Mouse (Mus musculus) liver, adult 2 months (tissue): Measurements from ENCODE around the gene U2surp. TPM values are rescaled to one million over a fixed set of nuclear protein-coding genes. Genes with fewer than 3 reads are reported as not detected.

ENCODE experiments used
- DNase-seq: peaks from one replicate; pipeline ENCODE4 v3.0.0-alpha.2; 2011; ENCODE audit warnings: low read depth, low spot score; ENCODE audit errors: extremely low read depth
- H3K27ac ChIP-seq: fragments of 200-500 bp; replicated peaks from 2 replicates; pipeline ENCODE4 v1.5.1; 2012; ENCODE audit warnings: low read depth, mild to moderate bottlenecking, control low read depth, inconsistent platforms, low read length; ENCODE audit not compliant: insufficient read depth
- H3K27me3 ChIP-seq: fragments of 200-500 bp; 2 replicates; pipeline ENCODE4 v1.6.1; 2012; ENCODE audit warnings: mild to moderate bottlenecking, moderate library complexity, low read length, inconsistent platforms; ENCODE audit not compliant: control insufficient read depth, insufficient read depth
- H3K36me3 ChIP-seq: fragments of 200-500 bp; 2 replicates; pipeline ENCODE4 v1.6.1; 2012; ENCODE audit warnings: low read length, inconsistent platforms; ENCODE audit not compliant: control insufficient read depth, insufficient read depth
- H3K4me1 ChIP-seq: fragments of 200-500 bp; 2 replicates; pipeline ENCODE4 v1.6.1; 2011; ENCODE audit warnings: low read length; ENCODE audit not compliant: control insufficient read depth, insufficient read depth
- H3K4me3 ChIP-seq: fragments of 200-500 bp; 2 replicates; pipeline ENCODE4 v1.5.1; 2011; ENCODE audit warnings: low read depth, mild to moderate bottlenecking, control low read depth, low read length, moderate library complexity; ENCODE audit not compliant: insufficient read depth
- H3K79me2 ChIP-seq: fragments of 200-500 bp; 2 replicates; pipeline ENCODE4 v1.6.1; 2012; ENCODE audit warnings: inconsistent platforms, mild to moderate bottlenecking, low read length, moderate library complexity; ENCODE audit not compliant: control insufficient read depth, insufficient read depth
- H3K9ac ChIP-seq: fragments of 200-500 bp; 2 replicates; pipeline ENCODE4 v1.6.1; 2012; ENCODE audit warnings: low read depth, mild to moderate bottlenecking, control low read depth, inconsistent platforms, low read length
- CTCF ChIP-seq: fragments of 200-500 bp; IDR thresholded peaks from 2 replicates; pipeline ENCODE4 v1.5.1; 2011; ENCODE audit warnings: low read depth, low read length, control low read depth
- POLR2A ChIP-seq: fragments of 200-500 bp; IDR thresholded peaks from 2 replicates; pipeline ENCODE4 v1.6.1; 2011; ENCODE audit warnings: low read length, control low read depth; ENCODE audit not compliant: insufficient read depth; ENCODE audit errors: extremely low read depth
- WGBS: fragments of 180-500 bp; shearing (Covaris S2); methylation state at CpG from one replicate; pipeline ENCODE4 v1.1.7; 2018; 5-methylcytosine and 5-hydroxymethylcytosine counted together
- polyA plus RNA-seq: library from polyadenylated mRNA; depleted of rRNA; stranded (reverse); fragments of >200 nt; gene quantifications from 2 replicates; pipeline ENCODE4 v1.2.3, GENCODE M21; 2012
- total RNA-seq: library from RNA; depleted of rRNA; stranded (reverse); fragments of >200 nt; gene quantifications from 2 replicates; pipeline ENCODE4 v1.2.3, GENCODE M21; 2014

Gene U2surp
- total and polyA plus RNA-seq, 2 experiments: 1.7 to 21.8 TPM

DNA sequence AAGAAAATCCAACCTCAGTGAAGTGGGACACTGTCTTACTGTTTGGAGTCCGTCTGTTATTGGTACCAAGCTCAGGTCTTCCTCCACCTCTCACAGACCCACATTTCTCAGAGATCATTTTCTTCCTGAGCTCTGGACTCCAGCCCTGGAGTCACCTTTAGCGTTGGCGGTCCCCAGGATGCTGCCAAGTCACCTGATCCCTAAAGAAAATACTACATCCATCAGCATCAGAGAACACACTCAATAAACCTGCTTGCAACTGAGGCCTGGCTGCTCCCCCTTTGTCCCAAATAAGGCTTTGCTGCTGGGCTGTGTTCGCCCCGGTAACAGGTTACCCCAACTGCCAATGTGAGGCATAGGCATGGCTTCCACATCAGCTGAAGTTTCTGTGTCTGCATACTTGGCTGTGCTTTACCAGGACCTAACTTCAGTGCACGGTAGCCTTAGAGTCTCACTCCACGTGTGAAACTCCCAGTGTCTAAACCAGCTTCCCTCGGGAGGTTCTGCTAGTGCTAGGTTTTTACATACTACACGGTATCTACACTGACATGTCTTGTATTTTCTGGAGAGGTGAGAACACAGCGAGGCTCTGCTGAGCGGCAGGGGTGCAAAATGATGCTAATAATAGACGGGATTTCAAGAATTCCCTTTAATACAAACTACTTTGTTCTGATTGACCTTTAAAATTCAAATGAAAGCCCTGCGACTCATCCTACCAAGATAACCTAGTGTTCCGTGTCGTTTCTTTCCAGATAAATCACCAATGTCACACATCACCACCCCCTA lies 38.0 kb upstream of the U2surp start:
- DNase-seq: peak; percentile 64
- TF ChIP-seq POLR2A (no peak), CTCF (no peak)
- H3K36me3 ChIP-seq: no peaks in the 10 kb centered on the region
- H3K4me3 ChIP-seq: no peak overlapping the region
- no peaks in the 10 kb centered on the region for H3K79me2 ChIP-seq
- H3K9ac ChIP-seq: no peak overlapping the region
- WGBS: 33% methylated on average over 15 of the region's 15 CpGs
- H3K4me1 ChIP-seq: peaks cover 32% of the 10 kb centered on the region
- H3K27me3 ChIP-seq: no peaks in the 10 kb centered on the region
- peak overlapping the region; percentile 1; the same call in 1 of the 2 replicates for H3K27ac ChIP-seq

DNA sequence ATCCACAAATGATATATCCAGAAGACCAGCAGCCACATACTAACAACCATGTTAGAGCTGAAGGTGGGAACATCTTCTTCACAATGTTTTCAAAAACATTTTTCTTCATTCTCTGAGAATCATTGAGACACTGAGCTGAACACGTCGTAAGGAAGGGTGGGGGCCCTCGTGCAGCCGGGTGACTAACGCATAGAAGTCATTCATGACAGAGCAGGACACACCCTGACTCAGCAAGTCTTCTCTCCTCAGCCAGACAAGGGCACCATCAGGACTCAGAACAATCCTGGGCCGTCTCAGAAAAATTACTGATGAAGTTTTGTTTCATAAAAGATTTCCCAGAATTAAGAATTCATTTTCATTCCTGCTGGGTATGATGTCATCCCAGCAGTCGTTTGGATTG lies 34.9 kb upstream of the U2surp start:
- no peak for TF ChIP-seq CTCF
- Histone ChIP-seq H3K27me3 (no peaks in the 10 kb centered on the region), H3K9ac (no peak overlapping the region), H3K4me1 (peaks cover 12% of the 10 kb centered on the region), H3K27ac (no peak overlapping the region), H3K4me3 (no peak overlapping the region), H3K36me3 (no peaks in the 10 kb centered on the region), H3K79me2 (no peaks in the 10 kb centered on the region)
- WGBS: 66% methylated on average over 7 of the region's 7 CpGs
- no peak for DNase-seq

DNA sequence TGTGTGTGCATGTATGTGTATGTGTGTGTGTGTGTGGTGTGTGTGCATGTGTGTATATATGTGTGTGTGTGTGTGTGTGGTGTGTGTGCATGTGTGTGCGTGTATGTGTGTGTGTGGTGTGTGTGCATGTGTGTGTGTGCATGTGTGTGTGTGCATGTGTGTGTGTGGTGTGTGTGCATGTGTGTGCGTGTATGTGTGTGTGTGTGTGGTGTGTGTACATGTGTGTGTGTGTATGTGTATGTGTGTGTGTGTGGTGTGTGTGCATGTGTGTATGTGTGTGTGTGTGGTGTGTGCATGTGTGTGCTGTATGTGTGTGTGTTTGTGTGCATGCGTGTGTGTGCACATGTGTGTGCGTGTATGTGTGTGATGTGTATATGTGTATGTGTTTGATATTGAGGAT lies 32.8 kb upstream of the U2surp start:
- WGBS: 100% methylated on average over 4 of the region's 4 CpGs
- Histone ChIP-seq H3K9ac (no peak overlapping the region), H3K27me3 (no peaks in the 10 kb centered on the region), H3K4me3 (no peak overlapping the region), H3K4me1 (peaks cover 23% of the 10 kb centered on the region), H3K79me2 (no peaks in the 10 kb centered on the region), H3K27ac (no peak overlapping the region), H3K36me3 (no peaks in the 10 kb centered on the region)
- DNase-seq: no peak
- no peak for TF ChIP-seq CTCF
- TF ChIP-seq POLR2A: no peak

DNA sequence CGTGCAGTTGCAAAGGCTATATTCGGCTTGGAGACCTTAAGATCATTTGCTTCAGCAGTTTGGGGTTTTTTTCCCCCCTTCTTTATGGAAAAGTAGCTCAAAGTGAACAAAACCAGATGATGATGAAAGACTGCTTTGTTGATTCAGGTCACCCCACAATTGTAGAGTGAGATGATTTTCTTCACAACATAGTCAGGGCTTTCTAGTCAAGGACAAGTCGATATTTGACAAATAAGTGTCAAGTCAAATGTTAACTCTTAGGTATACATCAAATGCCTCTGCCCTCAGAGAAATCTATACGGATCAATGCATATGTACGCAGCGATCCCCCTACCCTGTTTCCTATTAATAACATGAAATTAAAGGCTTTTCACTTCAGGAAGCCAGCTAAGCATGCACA lies 30.7 kb upstream of the U2surp start:
- 16% methylated on average over 6 of the region's 6 CpGs for WGBS
- H3K9ac ChIP-seq: no peak overlapping the region
- peaks cover 20% of the 10 kb centered on the region for H3K4me1 ChIP-seq
- DNase-seq: peak; percentile 78
- TF ChIP-seq POLR2A (no peak), CTCF (no peak)
- no peaks in the 10 kb centered on the region for H3K27me3 ChIP-seq
- H3K79me2 ChIP-seq: no peaks in the 10 kb centered on the region
- H3K4me3 ChIP-seq: no peak overlapping the region
- no peaks in the 10 kb centered on the region for H3K36me3 ChIP-seq
- peak overlapping the region; percentile 75 for H3K27ac ChIP-seq

DNA sequence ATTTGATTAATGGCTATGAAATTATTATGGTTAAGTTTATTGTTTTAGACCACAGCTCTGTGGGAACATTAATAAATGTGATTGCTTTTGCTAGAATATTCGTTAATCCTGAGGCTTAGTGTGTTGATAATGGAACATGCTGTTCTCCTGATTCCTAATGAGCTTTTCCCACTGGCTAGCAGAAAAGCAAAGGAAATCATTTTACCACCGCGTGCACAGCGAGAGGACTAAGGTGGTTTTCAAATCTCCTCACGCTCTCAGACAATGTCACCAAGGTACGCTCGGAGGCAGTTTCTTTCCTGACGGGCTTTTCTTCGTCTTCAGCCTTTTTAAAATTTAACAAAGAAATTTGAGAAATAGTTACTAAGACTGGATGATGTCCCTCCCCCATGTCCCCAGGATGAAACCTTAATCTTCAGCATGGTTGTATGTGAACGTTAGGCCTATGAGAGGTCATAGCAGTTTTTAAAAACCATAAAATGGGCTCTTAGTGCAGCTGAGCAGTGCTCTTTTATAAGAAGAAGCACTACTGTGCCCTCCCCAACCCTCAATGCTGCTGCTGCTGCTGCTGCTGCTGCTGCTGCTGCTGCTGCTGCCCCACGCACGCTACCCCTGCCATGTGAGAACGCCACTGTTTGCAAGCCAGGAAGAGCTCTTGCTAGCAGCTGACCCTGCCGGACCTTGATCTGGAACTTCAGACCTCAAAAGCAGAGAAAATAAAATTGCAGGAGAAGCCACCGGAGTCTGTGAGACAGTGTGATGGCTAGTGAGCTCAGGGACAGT lies 30.0 kb upstream of the U2surp start:
- Histone ChIP-seq H3K79me2 (no peaks in the 10 kb centered on the region), H3K36me3 (no peaks in the 10 kb centered on the region), H3K27ac (peak overlapping the region; percentile 75), H3K9ac (peak overlapping the region; percentile 34), H3K4me1 (peaks cover 20% of the 10 kb centered on the region), H3K27me3 (no peaks in the 10 kb centered on the region), H3K4me3 (no peak overlapping the region)
- TF ChIP-seq CTCF: no peak
- no peak for TF ChIP-seq POLR2A
- WGBS: 28% methylated on average over 15 of the region's 15 CpGs
- DNase-seq: peak; percentile 84

DNA sequence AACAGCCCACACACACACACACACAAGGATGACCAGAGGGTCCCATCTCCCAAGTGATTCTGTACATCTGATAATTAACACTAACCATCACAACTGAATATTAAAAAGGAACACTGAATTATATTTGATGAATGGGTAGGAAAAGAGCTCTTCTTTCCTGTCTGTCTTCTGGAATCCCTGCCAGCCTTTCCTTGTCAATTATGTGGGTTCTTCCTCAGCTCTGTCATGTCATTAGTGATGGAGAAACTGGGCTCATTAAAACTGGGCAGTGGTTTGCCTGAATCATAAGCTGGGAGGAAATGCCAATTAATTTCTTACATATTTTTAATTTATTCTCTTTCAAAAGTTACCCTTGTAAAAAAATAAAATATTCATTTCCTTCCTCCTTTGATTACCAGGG lies 29.4 kb upstream of the U2surp start:
- no peaks in the 10 kb centered on the region for H3K27me3 ChIP-seq
- no peak overlapping the region for H3K9ac ChIP-seq
- H3K79me2 ChIP-seq: no peaks in the 10 kb centered on the region
- DNase-seq: no peak
- peaks cover 20% of the 10 kb centered on the region for H3K4me1 ChIP-seq
- no peak for TF ChIP-seq POLR2A
- TF ChIP-seq CTCF: no peak
- no peak overlapping the region for H3K4me3 ChIP-seq
- no peaks in the 10 kb centered on the region for H3K36me3 ChIP-seq
- peak overlapping the region; percentile 38; the same call in 1 of the 2 replicates for H3K27ac ChIP-seq
